Mouse (Mus musculus) erythroblast, embryonic 14.5 days (primary cell): ENCODE measurements around the gene Neu4.
"Not testable (repeated sequence)": the region's sequence is repeated elsewhere in the genome, so short reads cannot be mapped to it uniquely, and the experiment has no call there.

Experiments used
- GATA1 ChIP-seq: IDR thresholded peaks from 2 replicates; pipeline ENCODE4 v1.6.1; 2012; ENCODE audit warnings: low read length, inconsistent platforms, mixed read lengths
- TAL1 ChIP-seq: IDR thresholded peaks from 3 replicates; pipeline ENCODE4 v1.6.1; 2012; ENCODE audit warnings: low read length, inconsistent platforms, mixed read lengths

DNA sequence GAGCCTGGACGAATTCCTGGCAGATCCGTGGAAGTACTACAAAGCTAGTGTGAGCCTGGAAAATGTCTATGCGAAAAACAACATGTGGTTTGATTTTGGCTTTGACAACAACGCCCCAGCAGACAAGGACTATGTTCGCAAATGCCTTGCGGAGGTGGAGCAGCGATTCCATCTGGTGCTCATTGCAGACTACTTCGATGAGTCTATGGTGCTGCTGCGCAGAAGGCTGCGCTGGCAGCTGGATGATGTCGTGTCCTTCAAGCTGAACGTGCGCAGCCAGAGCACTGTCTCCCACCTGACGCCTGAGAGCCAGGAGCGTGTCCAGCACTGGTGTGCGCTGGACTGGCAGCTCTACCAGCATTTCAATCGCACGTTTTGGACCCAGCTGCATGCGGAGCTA is 11.4 kb upstream of the Neu4 start:
- TF ChIP-seq GATA1, TAL1: not testable (repeated sequence)
